Mouse (Mus musculus): ENCODE results near the gene AC129217.1.

DNA sequence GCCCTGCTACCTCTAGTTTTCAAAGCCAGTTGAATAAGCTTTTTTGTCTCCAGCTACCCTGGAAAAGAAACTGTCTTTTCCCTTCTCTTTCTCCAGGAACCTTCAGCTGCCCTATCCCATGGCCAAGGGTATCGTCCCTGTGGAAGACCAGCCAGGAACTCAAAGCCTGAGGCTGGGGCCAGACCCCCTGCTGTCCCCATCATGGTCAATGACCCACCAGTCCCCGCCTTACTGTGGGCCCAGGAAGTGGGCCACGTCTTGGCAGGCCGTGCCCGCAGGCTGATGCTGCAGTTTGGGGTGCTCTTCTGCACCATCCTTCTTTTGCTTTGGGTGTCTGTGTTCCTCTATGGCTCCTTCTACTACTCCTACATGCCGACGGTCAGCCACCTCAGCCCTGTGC is 11.4 kb downstream of the AC129217.1 start:
- no peak for TF ChIP-seq CTCF (conservative IDR thresholded peaks at IDR 0.05; ENCODE audit: low read length)
- no peak for TF ChIP-seq NANOG (IDR thresholded peaks at IDR 0.05; ENCODE audit: borderline replicate concordance, low read length)

All from E14TG2a.4 (cell line).